Mouse (Mus musculus): ENCODE measurements around the gene Dusp28.

- TF ChIP-seq CTCF (IDR thresholded peaks at IDR 0.05) (no peak; the same call in none of the 2 replicates), EP300 (IDR thresholded peaks at IDR 0.05) (no peak; the same call in 1 of the 2 replicates)
These were observed 27.5 kb downstream of the Dusp28 start, which contains the start of gene Capn10 for GRCm38 (mm10) chr1:92934182-92934827.

Measured in lung, postnatal 0 days (tissue).